Mouse (Mus musculus) CH12.LX (cell line): ENCODE measurements around the gene BC004004. TPM values are rescaled to one million over a fixed set of nuclear protein-coding genes. Genes with fewer than 3 reads are reported as not detected.

ENCODE experiments used
- DNase-seq: peaks from one replicate; pipeline ENCODE4 v3.0.0-alpha.2; 2013; ENCODE audit errors: extremely low read depth
- H3K27ac ChIP-seq: 2 replicates; pipeline ENCODE4 v1.5.1; 2012; ENCODE audit warnings: low read depth, mild to moderate bottlenecking, control low read depth, moderate library complexity; ENCODE audit not compliant: insufficient read depth
- H3K27me3 ChIP-seq: replicated peaks from 2 replicates; pipeline ENCODE3; 2012; ENCODE audit warnings: inconsistent platforms
- H3K36me3 ChIP-seq, 2 experiments: replicated peaks in 1 of 2; 2 replicates each; pipeline versions ENCODE3 to v1.6.1; 2012; ENCODE audit warnings: inconsistent platforms in 1 of 2, low read length in 1 of 2, mild to moderate bottlenecking in 1 of 2, mixed read lengths in 1 of 2, moderate library complexity in 1 of 2; ENCODE audit not compliant: control insufficient read depth in 1 of 2, insufficient read depth in 1 of 2
- H3K4me1 ChIP-seq, 2 experiments: 2 replicates each; pipeline ENCODE4 v1.6.1; 2012; ENCODE audit warnings: inconsistent platforms in 1 of 2, moderate library complexity in 1 of 2; ENCODE audit not compliant: insufficient read depth in 2 of 2, control insufficient read depth in 1 of 2
- H3K4me2 ChIP-seq: 2 replicates; pipeline ENCODE4 v1.6.1; 2012; ENCODE audit warnings: low read depth, mild to moderate bottlenecking, control low read depth; ENCODE audit not compliant: poor library complexity, insufficient read depth, severe bottlenecking
- H3K4me3 ChIP-seq, 3 experiments: fragments of 150-350 bp in 1 of 3; sonication (generic) in 1 of 3; replicated peaks in 1 of 3; 2 replicates each; pipeline versions ENCODE3 to v1.5.1; 2011 to 2012; ENCODE audit warnings: low read depth in 2 of 3, low read length in 2 of 3, mild to moderate bottlenecking in 2 of 3, moderate library complexity in 2 of 3, control low read depth in 1 of 3, improper control_type of control experiment in 1 of 3, inconsistent platforms in 1 of 3, mixed read lengths in 1 of 3; ENCODE audit not compliant: poor library complexity in 1 of 3
- H3K79me2 ChIP-seq: replicated peaks from 2 replicates; pipeline ENCODE4 v1.6.1; 2012; ENCODE audit warnings: mild to moderate bottlenecking, moderate library complexity; ENCODE audit not compliant: control insufficient read depth, poor library complexity, insufficient read depth, severe bottlenecking; ENCODE audit errors: extremely low read depth
- H3K9ac ChIP-seq: 2 replicates; pipeline ENCODE4 v1.6.1; 2012; ENCODE audit warnings: low read depth, mild to moderate bottlenecking, control low read depth, moderate library complexity; ENCODE audit not compliant: insufficient read depth
- H3K9me3 ChIP-seq: replicated peaks from 2 replicates; pipeline ENCODE3; 2012; ENCODE audit warnings: low read length, inconsistent platforms, mixed read lengths
- BHLHE40 ChIP-seq: IDR thresholded peaks from 2 replicates; pipeline ENCODE4 v1.6.1; 2011; ENCODE audit warnings: mild to moderate bottlenecking, low read depth, low read length, improper control_type of control experiment
- CTCF ChIP-seq, 2 experiments: IDR thresholded peaks in 1 of 2; conservative IDR thresholded peaks in 1 of 2; 2 replicates each; pipeline ENCODE4 v1.5.1; 2011 to 2012; ENCODE audit warnings: low read depth in 2 of 2, low read length in 2 of 2, improper control_type of control experiment in 1 of 2, inconsistent platforms in 1 of 2, mild to moderate bottlenecking in 1 of 2, moderate library complexity in 1 of 2
- ELF1 ChIP-seq: IDR thresholded peaks from 2 replicates; pipeline ENCODE4 v1.6.1; 2014; ENCODE audit warnings: low read depth, mild to moderate bottlenecking, inconsistent platforms, low read length, improper control_type of control experiment
- EP300 ChIP-seq: IDR thresholded peaks from 2 replicates; pipeline ENCODE4 v1.6.1; 2011; ENCODE audit warnings: low read length, improper control_type of control experiment
- ETS1 ChIP-seq: conservative IDR thresholded peaks from 2 replicates; pipeline ENCODE4 v1.6.1; 2012; ENCODE audit warnings: low read depth, mild to moderate bottlenecking, inconsistent platforms, low read length, improper control_type of control experiment, moderate library complexity
- IRF4 ChIP-seq: IDR thresholded peaks from 2 replicates; pipeline ENCODE4 v1.6.1; 2014; ENCODE audit warnings: low read depth, mild to moderate bottlenecking, inconsistent platforms, low read length, improper control_type of control experiment
- MAFK ChIP-seq: IDR thresholded peaks from 2 replicates; pipeline ENCODE4 v1.6.1; 2011; ENCODE audit warnings: low read length, improper control_type of control experiment; ENCODE audit not compliant: insufficient replicate concordance
- MAX ChIP-seq: IDR thresholded peaks from 2 replicates; pipeline ENCODE4 v1.6.1; 2011; ENCODE audit warnings: low read length, improper control_type of control experiment
- MEF2A ChIP-seq: IDR thresholded peaks from 2 replicates; pipeline ENCODE4 v1.6.1; 2014; ENCODE audit warnings: low read depth, mild to moderate bottlenecking, inconsistent platforms, low read length, improper control_type of control experiment, borderline replicate concordance
- NELFE ChIP-seq: IDR thresholded peaks from 2 replicates; pipeline ENCODE4 v1.6.1; 2011; ENCODE audit warnings: low read depth, low read length, improper control_type of control experiment
- NRF1 ChIP-seq: IDR thresholded peaks from 2 replicates; pipeline ENCODE4 v1.6.1; 2014; ENCODE audit warnings: low read depth, mild to moderate bottlenecking, inconsistent platforms, low read length, improper control_type of control experiment, moderate library complexity
- PAX5 ChIP-seq: IDR thresholded peaks from 2 replicates; pipeline ENCODE4 v1.6.1; 2012; ENCODE audit warnings: low read length, inconsistent platforms, mixed read lengths
- POLR2A ChIP-seq: IDR thresholded peaks from 2 replicates; pipeline ENCODE4 v1.6.1; 2011; ENCODE audit warnings: low read depth, mild to moderate bottlenecking, improper control_type of control experiment, low read length
- RAD21 ChIP-seq: IDR thresholded peaks from 2 replicates; pipeline ENCODE4 v1.6.1; 2011; ENCODE audit warnings: low read depth, mild to moderate bottlenecking, low read length, improper control_type of control experiment, moderate library complexity
- RCOR1 ChIP-seq: conservative IDR thresholded peaks from 2 replicates; pipeline ENCODE4 v1.6.1; 2012; ENCODE audit warnings: low read depth, mild to moderate bottlenecking, inconsistent platforms, low read length, improper control_type of control experiment
- SIN3A ChIP-seq: IDR thresholded peaks from 2 replicates; pipeline ENCODE4 v1.6.1; 2012; ENCODE audit warnings: low read length, improper control_type of control experiment, inconsistent platforms
- SMC3 ChIP-seq: IDR thresholded peaks from 2 replicates; pipeline ENCODE4 v1.6.1; 2011; ENCODE audit warnings: low read depth, low read length, improper control_type of control experiment
- TCF12 ChIP-seq: IDR thresholded peaks from 2 replicates; pipeline ENCODE4 v1.6.1; 2014; ENCODE audit warnings: low read depth, mild to moderate bottlenecking, inconsistent platforms, low read length, improper control_type of control experiment
- UBTF ChIP-seq: IDR thresholded peaks from 2 replicates; pipeline ENCODE4 v1.6.1; 2012; ENCODE audit warnings: low read depth, mild to moderate bottlenecking, inconsistent platforms, low read length, improper control_type of control experiment, moderate library complexity
- USF1 ChIP-seq: IDR thresholded peaks from 2 replicates; pipeline ENCODE4 v1.6.1; 2014; ENCODE audit warnings: low read depth, mild to moderate bottlenecking, inconsistent platforms, low read length, improper control_type of control experiment
- ZKSCAN1 ChIP-seq: IDR thresholded peaks from 2 replicates; pipeline ENCODE4 v1.6.1; 2012; ENCODE audit warnings: low read depth, inconsistent platforms, low read length, improper control_type of control experiment, borderline replicate concordance
- dilution Hi-C: fragments of 300-500 bp; cut with MboI; formaldehyde crosslinking; loops from 2 replicates; pipeline ENCODE4 v1.14.3; 2020; ENCODE audit warnings: low sequenced_read_pairs; ENCODE audit not compliant: extremely low pct_unique_long_range_greater_than_20kb, extremely low pct_ligation_motif_present
- in situ Hi-C: fragments of 300-500 bp; cut with MboI; formaldehyde crosslinking; loops from 3 replicates; pipeline ENCODE4 v1.14.3; 2019; ENCODE audit warnings: low sequenced_read_pairs, low pct_ligation_motif_present, low pct_unique_long_range_greater_than_20kb, mixed read lengths
- polyA plus RNA-seq: library from polyadenylated mRNA; unstranded; fragments of >175 nt; gene quantifications from 2 replicates; pipeline ENCODE4 v1.2.1, GENCODE M21; 2012; ENCODE audit warnings: low read depth; ENCODE audit not compliant: insufficient read length
- total RNA-seq, 2 experiments: library from RNA; depleted of rRNA; stranded (reverse); fragments of 300-350 nt in 1 of 2; fragments of >200 nt in 1 of 2; gene quantifications; 2 replicates each; pipeline ENCODE4 v1.2.3; 2012 to 2014

Gene BC004004
- total and polyA plus RNA-seq, 3 experiments = 67.9 to 89.1 (median 75.1) TPM

GRCm38 (mm10) chr17:29280422-29280821 lies 11.8 kb downstream of the BC004004 start:
- dilution Hi-C loops = no loop called here
- no peak for TF ChIP-seq ELF1
- no peak for TF ChIP-seq CTCF (conservative IDR thresholded peaks at IDR 0.05 in 1 of 2, IDR thresholded peaks at IDR 0.05 in 1 of 2; ENCODE audit: low read depth in 2 of 2, low read length in 2 of 2)
- no peak for TF ChIP-seq ETS1
- no peak for TF ChIP-seq IRF4
- TF ChIP-seq SMC3 = no peak
- TF ChIP-seq SIN3A = no peak
- TF ChIP-seq EP300 = no peak
- TF ChIP-seq USF1 = no peak
- TF ChIP-seq UBTF = no peak
- no peak for TF ChIP-seq PAX5
- no peak for TF ChIP-seq RAD21
- no peak for TF ChIP-seq BHLHE40
- TF ChIP-seq NELFE = no peak
- no peak for TF ChIP-seq MAFK
- TF ChIP-seq, all 38 proteins: peak for 0

GRCm38 (mm10) chr17:29281541-29281940 lies 13.0 kb downstream of the BC004004 start:
- H3K9me3 ChIP-seq = peaks cover 2% of the 10 kb centered on the region
- H3K27ac ChIP-seq = no peak overlapping the region
- H3K4me2 ChIP-seq = no peak overlapping the region
- H3K79me2 ChIP-seq = no peaks in the 10 kb centered on the region
- H3K9ac ChIP-seq = no peak overlapping the region
- no peak for DNase-seq
- peaks cover 0 to 3% of the 10 kb centered on the region in 2 experiments; a peak in 1 of 4 replicates for H3K4me1 ChIP-seq
- peaks cover 55 to 81% of the 10 kb centered on the region in 2 experiments for H3K36me3 ChIP-seq
- no peak overlapping the region for H3K4me3 ChIP-seq
- TF ChIP-seq EP300 (no peak), TCF12 (no peak), POLR2A (no peak), RCOR1 (no peak), NRF1 (no peak), PAX5 (no peak), MAX (no peak), ZKSCAN1 (no peak), MEF2A (no peak), IRF4 (no peak), SMC3 (no peak)
- dilution Hi-C loops (no loop called here), in situ Hi-C loops (no loop called here)
- H3K27me3 ChIP-seq = no peaks in the 10 kb centered on the region

More at GRCm38 (mm10) chr17:29280422-29280821, 11.8 kb downstream of the BC004004 start:
- Histone ChIP-seq H3K36me3 (peaks cover 46 to 75% of the 10 kb centered on the region in 2 experiments), H3K27ac (no peak overlapping the region), H3K79me2 (no peaks in the 10 kb centered on the region; the same call in 1 of the 2 replicates), H3K4me3 (no peak overlapping the region), H3K9ac (no peak overlapping the region), H3K4me1 (peaks cover 0 to 3% of the 10 kb centered on the region in 2 experiments; a peak in 1 of 4 replicates), H3K9me3 (peaks cover 2% of the 10 kb centered on the region), H3K27me3 (no peaks in the 10 kb centered on the region), H3K4me2 (no peak overlapping the region)
- in situ Hi-C loops = no loop called here
- no peak for DNase-seq
